Mouse (Mus musculus): Measurements from ENCODE around the gene Ano5. TPM values are rescaled to one million over a fixed set of nuclear protein-coding genes. Genes with fewer than 3 reads are reported as not detected.

Gene Ano5
- polyA plus RNA-seq, 1 experiment from 2014 or later: 1.7 TPM

GRCm38 (mm10) chr7:51627001-51627631, 116.3 kb downstream of the Ano5 start:
- no peak for DNase-seq (ENCODE audit: low read depth, low spot score)
- POLR2A ChIA-PET: no interaction called here
- in situ Hi-C loops (cut with MboI; ENCODE audit: low pct_unique_long_range_greater_than_20kb): loop anchor here (10.0 kb wide), 1 partner anchor 188 kb away; no protein-coding TSS in a partner anchor
- ATAC-seq: no peak
- CTCF ChIA-PET: no interaction called here
- TF ChIP-seq CTCF (IDR thresholded peaks at IDR 0.05): no peak
- H3K27me3 ChIP-seq: peaks cover 28% of the 10 kb centered on the region

- H3K27me3 ChIP-seq: peaks cover 23% of the 10 kb centered on the region
- ATAC-seq: no peak
Measured at GRCm38 (mm10) chr7:51627666-51628065, 116.8 kb downstream of the Ano5 start.

GRCm38 (mm10) chr7:51628349-51628748, 117.5 kb downstream of the Ano5 start:
- no peak for TF ChIP-seq CTCF (IDR thresholded peaks at IDR 0.05)
- POLR2A ChIA-PET: interaction anchor here (0.6 kb wide), 1 partner anchor 13 kb away, joined by 3 read pairs; no protein-coding TSS in a partner anchor
- in situ Hi-C loops (cut with MboI; ENCODE audit: low pct_unique_long_range_greater_than_20kb): loop anchor here (10.0 kb wide), 1 partner anchor 186 kb away; no protein-coding TSS in a partner anchor
- H3K27me3 ChIP-seq: peaks cover 17% of the 10 kb centered on the region
- CTCF ChIA-PET: no interaction called here
- ATAC-seq (no peak), DNase-seq (ENCODE audit: low read depth, low spot score) (no peak)

More at GRCm38 (mm10) chr7:51627666-51628065, 116.8 kb downstream of the Ano5 start:
- no peak for TF ChIP-seq CTCF (IDR thresholded peaks at IDR 0.05)
- POLR2A ChIA-PET: no interaction called here
- in situ Hi-C loops (cut with MboI; ENCODE audit: low pct_unique_long_range_greater_than_20kb): loop anchor here (10.0 kb wide), 1 partner anchor 187 kb away; no protein-coding TSS in a partner anchor
- CTCF ChIA-PET: no interaction called here
- no peak for DNase-seq (ENCODE audit: low read depth, low spot score)

GRCm38 (mm10) chr7:51629206-51629605, 118.4 kb downstream of the Ano5 start:
- ChIA-PET CTCF (no interaction called here), POLR2A (no interaction called here)
- ATAC-seq (no peak), DNase-seq (ENCODE audit: low read depth, low spot score) (no peak)
- in situ Hi-C loops (cut with MboI; ENCODE audit: low pct_unique_long_range_greater_than_20kb): loop anchor here (10.0 kb wide), 1 partner anchor 186 kb away; no protein-coding TSS in a partner anchor
- peaks cover 13% of the 10 kb centered on the region for H3K27me3 ChIP-seq
- TF ChIP-seq CTCF (IDR thresholded peaks at IDR 0.05): no peak

GRCm38 (mm10) chr7:51631171-51631570, 120.3 kb downstream of the Ano5 start:
- H3K27me3 ChIP-seq: peaks cover 11% of the 10 kb centered on the region
- no peak for TF ChIP-seq CTCF (IDR thresholded peaks at IDR 0.05)
- ChIA-PET CTCF (no interaction called here), POLR2A (no interaction called here)
- DNase-seq (ENCODE audit: low read depth, low spot score) (no peak), ATAC-seq (no peak)
- in situ Hi-C loops (cut with MboI; ENCODE audit: low pct_unique_long_range_greater_than_20kb): no loop called here

- POLR2A ChIA-PET: no interaction called here
- CTCF ChIA-PET: no interaction called here
- ATAC-seq (no peak), DNase-seq (ENCODE audit: low read depth, low spot score) (no peak)
- TF ChIP-seq CTCF (IDR thresholded peaks at IDR 0.05): no peak
- in situ Hi-C loops (cut with MboI; ENCODE audit: low pct_unique_long_range_greater_than_20kb): no loop called here
- H3K27me3 ChIP-seq: peaks cover 9% of the 10 kb centered on the region
Measured at GRCm38 (mm10) chr7:51632543-51633229, 121.9 kb downstream of the Ano5 start.

- ChIA-PET POLR2A (no interaction called here), CTCF (no interaction called here)
- in situ Hi-C loops (cut with MboI; ENCODE audit: low pct_unique_long_range_greater_than_20kb): no loop called here
- DNase-seq (ENCODE audit: low read depth, low spot score): no peak
- no peak for ATAC-seq
- no peak for TF ChIP-seq CTCF (IDR thresholded peaks at IDR 0.05)
- peaks cover 9% of the 10 kb centered on the region for H3K27me3 ChIP-seq
Measured at GRCm38 (mm10) chr7:51633230-51633844, 122.5 kb downstream of the Ano5 start.

Other genes with a start within 250 kb of the Ano5 start
- not detected for gene Slc17a6, start 111.0 kb downstream of the Ano5 start, polyA plus RNA-seq (2021)

Measured in Patski (cell line).